Mouse (Mus musculus): Measurements from ENCODE around the gene Gdpd5.
"Not testable (repeated sequence)": the region's sequence is repeated elsewhere in the genome, so short reads cannot be mapped to it uniquely, and the experiment has no call there.

Gene Gdpd5

DNA sequence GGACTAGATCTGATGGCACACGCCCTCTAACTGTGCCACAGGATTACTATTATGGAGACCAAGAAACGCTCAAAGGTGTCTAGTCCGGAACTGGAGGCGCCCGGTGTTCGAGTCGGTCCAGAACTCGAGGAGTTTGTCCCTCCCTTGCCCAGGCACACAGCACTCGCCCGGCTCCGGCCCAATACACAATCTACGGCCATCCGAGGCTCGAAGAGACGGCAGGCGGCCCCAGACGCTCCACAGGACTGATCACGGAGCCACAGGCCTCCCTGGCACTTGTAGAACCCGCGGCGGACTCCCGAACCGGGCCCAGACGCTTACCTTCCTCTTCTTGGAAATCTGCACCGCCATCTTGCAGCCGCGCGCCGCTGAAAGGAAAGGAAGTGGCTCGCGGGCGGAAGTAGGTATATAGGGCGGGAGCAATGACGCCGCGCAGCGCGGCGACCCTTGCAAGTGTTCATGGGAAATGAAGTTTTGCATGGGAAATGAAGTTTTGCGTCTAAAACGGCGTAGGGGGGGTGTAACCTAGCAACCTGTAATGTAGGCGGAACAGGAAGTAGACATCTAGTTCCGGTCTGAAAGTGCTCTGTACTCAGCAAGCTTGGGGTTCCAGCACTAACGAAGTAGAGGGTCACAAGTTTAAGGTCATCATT, 102.2 kb downstream of the Gdpd5 start, which contains the start of gene Rps3:
Gene Rps3 (minus strand): TSS at position 468 of the 653 bp plus-strand sequence.
- peak; percentile 90 to 94 for DNase-seq

DNA sequence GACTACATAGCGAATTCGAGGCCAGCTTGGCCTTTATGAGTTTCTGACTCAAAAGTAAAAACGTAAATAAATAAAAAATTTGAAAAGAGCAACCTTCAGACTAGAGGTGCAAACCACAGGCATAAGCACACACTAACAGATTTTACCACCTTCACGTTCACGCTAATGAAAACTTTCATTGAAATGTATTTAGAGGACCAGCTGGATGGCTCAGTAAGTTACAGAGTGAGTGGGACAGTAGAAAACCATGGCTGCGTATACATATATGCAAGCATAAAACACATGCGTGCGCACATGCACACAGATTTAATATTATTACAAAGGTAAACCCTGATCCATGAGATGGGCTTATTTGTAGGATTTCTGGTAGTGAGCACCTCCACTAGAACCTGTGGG, 102.7 kb downstream of the Gdpd5 start:
- DNase-seq = no peak

DNA sequence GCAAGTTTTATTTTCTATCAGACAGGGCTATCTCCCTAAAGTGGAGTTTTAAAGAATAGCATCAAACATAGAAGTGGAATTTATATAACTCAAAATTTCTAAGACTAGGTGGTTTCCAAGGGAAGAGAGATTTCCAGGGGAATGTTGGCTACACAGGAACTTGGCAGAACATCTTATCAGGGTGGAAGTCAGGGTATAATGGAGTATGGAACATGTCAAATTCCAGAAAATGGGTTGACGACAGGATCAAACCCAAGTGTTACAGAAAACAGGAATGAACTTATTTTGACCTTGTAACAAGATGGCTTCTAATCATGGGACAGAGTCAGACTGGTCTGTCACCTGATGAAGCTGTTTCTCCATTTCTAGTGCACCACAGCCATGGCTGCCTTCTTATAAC, 103.5 kb downstream of the Gdpd5 start:
- DNase-seq = no peak

DNA sequence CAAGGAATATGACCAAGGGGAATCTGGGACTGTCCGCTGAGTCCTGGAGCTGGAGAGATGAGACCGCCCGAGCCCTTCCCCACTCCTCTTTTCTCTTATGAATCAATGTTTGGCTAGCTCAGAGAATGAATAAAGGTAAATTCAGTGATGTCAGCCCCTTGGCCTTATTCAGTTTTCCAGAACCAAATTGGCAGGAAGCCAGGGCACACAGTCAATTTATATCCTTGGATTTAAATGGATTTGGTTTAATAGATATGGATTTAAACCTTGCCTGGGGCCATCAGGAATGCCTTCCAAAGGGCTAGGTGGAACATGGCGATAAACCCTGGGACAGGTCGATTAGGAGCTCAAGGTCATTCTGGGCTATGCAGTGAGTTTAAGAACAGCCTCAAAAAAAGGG, 108.5 kb downstream of the Gdpd5 start:
- DNase-seq = no peak

DNA sequence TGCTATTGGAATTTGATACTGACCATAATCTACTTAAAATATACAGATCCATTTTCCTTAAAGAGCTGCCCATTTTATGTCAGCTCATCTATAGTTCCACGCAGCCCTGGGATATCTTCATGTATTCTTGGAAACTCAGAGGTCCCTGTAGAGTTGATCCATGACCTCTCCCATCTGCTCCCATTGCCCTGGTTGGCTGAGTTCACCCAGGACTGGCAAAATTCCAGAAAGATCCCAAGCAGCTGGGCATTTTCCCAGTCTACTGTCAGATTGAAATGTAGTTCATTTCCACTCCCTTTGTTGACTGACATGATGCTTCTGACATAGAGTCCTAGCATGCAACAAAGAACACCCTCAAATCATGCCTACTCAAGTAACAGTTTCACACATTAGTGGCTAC, 117.9 kb downstream of the Gdpd5 start:
- DNase-seq = no peak

DNA sequence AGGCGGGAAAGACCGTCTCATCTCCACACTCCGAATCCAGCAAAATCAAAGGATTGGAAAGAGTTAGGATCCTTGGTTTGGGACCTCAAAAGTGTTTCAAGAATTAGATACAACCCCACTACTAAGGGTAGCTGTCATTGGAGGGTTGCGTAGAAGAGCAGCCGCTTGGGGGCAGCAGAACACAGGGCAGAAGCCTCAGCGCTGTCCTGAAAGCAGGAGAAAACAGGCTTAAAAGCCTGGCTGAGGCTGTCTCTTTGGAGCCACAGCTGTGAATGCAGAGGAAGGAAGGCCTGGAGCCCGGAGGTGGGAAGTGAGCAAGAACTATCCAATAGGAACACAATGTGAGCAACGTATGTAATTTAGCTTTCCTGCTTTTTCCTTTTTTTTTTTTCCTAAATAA, 119.0 kb downstream of the Gdpd5 start:
- peak; percentile 75 to 80 for DNase-seq

DNA sequence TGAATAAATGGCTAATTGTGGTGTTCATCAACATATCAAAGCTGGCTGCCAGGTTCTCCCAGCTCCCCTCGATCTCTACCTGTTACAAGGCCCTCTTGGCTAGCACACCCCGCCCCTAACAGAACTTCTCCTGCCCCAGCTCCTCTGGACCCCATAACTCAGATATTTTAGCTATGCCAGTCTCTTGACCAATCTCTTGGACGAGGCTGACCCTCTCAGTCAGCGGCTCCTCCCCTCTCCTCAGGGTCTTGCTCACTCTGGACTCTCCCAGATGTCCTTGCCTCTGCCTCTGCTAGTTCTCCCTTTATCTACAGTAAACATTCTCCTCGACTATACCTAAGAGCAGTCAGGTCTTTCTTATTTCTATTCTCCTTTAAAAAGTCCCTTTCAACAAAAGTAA, 119.4 kb downstream of the Gdpd5 start:
- peak in 1 of 2 experiments; percentile 9 for DNase-seq

DNA sequence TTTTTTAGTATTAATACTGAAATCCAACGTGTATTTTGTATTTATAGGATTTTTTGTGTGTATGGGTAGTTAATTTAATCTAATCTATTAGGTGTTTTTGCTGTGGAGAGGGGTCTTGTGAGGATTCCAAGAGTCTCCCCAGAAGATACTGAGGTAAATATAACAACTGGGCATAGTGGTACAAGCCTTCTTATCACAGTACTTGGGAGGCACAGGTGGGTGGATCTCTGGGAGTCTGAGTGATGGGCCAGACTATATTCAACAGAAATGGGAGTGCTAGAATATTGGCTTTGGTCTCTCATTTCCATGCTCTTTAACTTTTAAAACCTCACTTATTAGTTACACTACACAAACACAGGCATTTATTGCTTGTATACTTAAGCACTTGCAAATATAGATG, 119.9 kb downstream of the Gdpd5 start:
- DNase-seq = no peak

DNA sequence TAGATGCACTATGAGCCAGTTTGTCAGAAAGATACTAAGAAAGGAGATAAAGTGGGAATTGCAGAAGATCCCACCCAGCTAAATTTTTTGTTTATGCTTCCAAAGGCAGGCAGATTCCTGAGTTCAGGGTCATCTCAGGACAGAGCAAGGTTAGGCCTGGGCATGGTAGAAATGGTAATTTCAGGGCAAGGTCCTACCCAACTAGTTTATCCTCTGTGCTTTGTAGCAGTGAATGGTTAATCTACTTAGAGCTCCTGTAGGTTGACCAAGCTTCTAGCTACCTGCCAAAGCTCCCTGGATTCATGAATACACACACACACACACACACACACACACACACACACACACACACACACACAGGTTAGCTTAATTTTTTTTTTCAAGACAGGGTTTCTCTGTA, 123.3 kb downstream of the Gdpd5 start:
- DNase-seq = no peak

DNA sequence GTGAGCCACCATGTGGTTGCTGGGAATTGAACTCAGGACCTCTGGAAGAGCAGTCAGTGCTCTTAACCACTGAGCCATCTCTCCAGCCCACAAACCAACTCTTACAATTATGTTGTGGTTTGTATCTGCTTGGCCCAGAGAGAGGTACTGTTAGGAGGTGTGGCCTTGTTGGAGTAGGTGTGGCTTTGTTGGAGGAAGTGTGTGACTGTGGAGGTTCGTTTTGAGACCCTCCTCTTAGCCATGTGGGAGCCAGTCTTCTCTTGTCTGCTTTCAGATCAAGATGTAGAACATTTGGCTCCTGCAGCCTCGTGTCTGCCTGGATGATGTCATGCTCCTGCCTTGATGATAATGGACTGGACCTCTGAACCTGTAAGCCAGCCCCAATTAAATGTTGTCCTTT, 127.0 kb downstream of the Gdpd5 start:
- not testable (repeated sequence) for DNase-seq

DNA sequence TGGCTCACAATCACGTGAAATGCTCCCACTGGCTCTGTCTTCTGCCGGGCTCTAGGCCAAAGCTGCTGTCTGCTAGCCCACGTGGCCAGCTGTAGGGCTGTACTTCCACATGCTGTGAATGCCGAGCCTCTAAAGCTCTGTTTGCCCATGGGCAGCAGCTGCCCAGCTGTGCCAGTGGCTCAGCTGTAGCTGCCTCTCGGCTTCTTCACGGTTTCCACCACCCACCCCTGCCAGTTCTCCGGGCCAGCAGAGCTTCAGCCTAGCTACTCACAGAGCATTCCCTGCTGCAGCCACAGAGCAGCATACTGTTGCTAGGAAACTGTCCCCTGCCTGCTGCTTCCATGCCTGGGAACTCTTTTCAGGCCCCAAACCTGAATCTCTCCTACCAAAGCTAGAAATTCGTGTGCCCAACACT, 128.9 kb downstream of the Gdpd5 start:
- DNase-seq = no peak

Measured in thymus, postnatal 36 days (tissue).